Mouse (Mus musculus): ENCODE measurements around the gene Wdr60. TPM values are rescaled to one million over a fixed set of nuclear protein-coding genes. Genes with fewer than 3 reads are reported as not detected.

Wdr60 gene
- polyA plus RNA-seq, 1 experiment from 2014 or later, result 16.0 TPM

DNA sequence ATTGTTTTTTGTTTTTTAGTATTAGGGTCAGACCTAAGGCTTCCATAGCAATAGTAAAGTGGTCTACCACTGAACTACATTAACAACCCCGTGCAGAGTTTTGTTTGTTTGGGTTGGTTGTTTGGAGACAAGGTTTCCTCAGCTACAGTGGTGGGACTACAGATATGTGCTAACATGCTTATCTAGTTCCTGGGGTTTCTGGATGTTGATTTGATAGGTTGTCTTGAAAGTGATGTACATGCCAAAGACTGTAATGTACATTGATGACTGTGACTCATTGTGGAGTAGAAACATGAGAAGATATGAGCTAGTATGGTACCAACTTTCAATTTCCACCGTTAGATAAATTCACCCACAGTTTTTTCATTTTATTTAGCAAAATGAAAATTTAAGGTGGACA is 20.7 kb upstream of the Wdr60 start:
- ATAC-seq (replicated peaks; ENCODE audit: insufficient number of reproducible peaks, low FRiP score, low TSS enrichment, low read depth), result no peak
- Histone ChIP-seq H3K9me3 (replicated peaks; ENCODE audit: control insufficient read depth, low read length) (no peaks in the 10 kb centered on the region), H3K27me3 (ENCODE audit: control insufficient read depth, insufficient read depth, low read length) (no peaks in the 10 kb centered on the region), H3K4me2 (ENCODE audit: low read depth, low read length) (no peak overlapping the region), H3K4me3 (ENCODE audit: low read depth, low read length) (no peak overlapping the region), H3K27ac (replicated peaks; ENCODE audit: low read depth, low read length) (no peak overlapping the region), H3K36me3 (replicated peaks; ENCODE audit: control insufficient read depth, insufficient read depth, low read depth, low read length) (no peaks in the 10 kb centered on the region), H3K9ac (replicated peaks; ENCODE audit: low read length) (no peak overlapping the region), H3K4me1 (ENCODE audit: control insufficient read depth, insufficient read depth, low read length) (no peaks in the 10 kb centered on the region)
- 81% methylated on average over 2 of the region's 2 CpGs for WGBS
- no peak for DNase-seq (ENCODE audit: low spot score)

- ATAC-seq (replicated peaks; ENCODE audit: insufficient number of reproducible peaks, low FRiP score, low TSS enrichment, low read depth) (no peak), DNase-seq (ENCODE audit: low spot score) (no peak)
- Histone ChIP-seq H3K4me2 (ENCODE audit: low read depth, low read length) (no peak overlapping the region), H3K4me1 (ENCODE audit: control insufficient read depth, insufficient read depth, low read length) (no peaks in the 10 kb centered on the region), H3K9me3 (replicated peaks; ENCODE audit: control insufficient read depth, low read length) (no peaks in the 10 kb centered on the region), H3K27me3 (ENCODE audit: control insufficient read depth, insufficient read depth, low read length) (no peaks in the 10 kb centered on the region), H3K36me3 (replicated peaks; ENCODE audit: control insufficient read depth, insufficient read depth, low read depth, low read length) (no peaks in the 10 kb centered on the region), H3K27ac (replicated peaks; ENCODE audit: low read depth, low read length) (no peak overlapping the region), H3K4me3 (ENCODE audit: low read depth, low read length) (no peak overlapping the region), H3K9ac (replicated peaks; ENCODE audit: low read length) (no peak overlapping the region)
- 95% methylated on average over 2 of the region's 2 CpGs for WGBS
Observed at GRCm38 (mm10) chr12:116282856-116283255, 20.0 kb upstream of the Wdr60 start.

GRCm38 (mm10) chr12:116281427-116282281 is 18.8 kb upstream of the Wdr60 start:
- Histone ChIP-seq H3K9me3 (replicated peaks; ENCODE audit: control insufficient read depth, low read length) (no peaks in the 10 kb centered on the region), H3K27ac (replicated peaks; ENCODE audit: low read depth, low read length) (peak overlapping the region; percentile 80), H3K27me3 (ENCODE audit: control insufficient read depth, insufficient read depth, low read length) (no peaks in the 10 kb centered on the region), H3K4me1 (ENCODE audit: control insufficient read depth, insufficient read depth, low read length) (no peaks in the 10 kb centered on the region), H3K4me3 (ENCODE audit: low read depth, low read length) (peak overlapping the region; percentile 87), H3K4me2 (ENCODE audit: low read depth, low read length) (peak overlapping the region; percentile 65), H3K9ac (replicated peaks; ENCODE audit: low read length) (peak overlapping the region; percentile 91), H3K36me3 (replicated peaks; ENCODE audit: control insufficient read depth, insufficient read depth, low read depth, low read length) (no peaks in the 10 kb centered on the region)
- ATAC-seq (replicated peaks; ENCODE audit: insufficient number of reproducible peaks, low FRiP score, low TSS enrichment, low read depth) (no peak; the same call in 1 of the 2 replicates), DNase-seq (ENCODE audit: low spot score) (peak; percentile 3)
- WGBS, result under 1% methylated on average over 53 of the region's 55 CpGs

DNA sequence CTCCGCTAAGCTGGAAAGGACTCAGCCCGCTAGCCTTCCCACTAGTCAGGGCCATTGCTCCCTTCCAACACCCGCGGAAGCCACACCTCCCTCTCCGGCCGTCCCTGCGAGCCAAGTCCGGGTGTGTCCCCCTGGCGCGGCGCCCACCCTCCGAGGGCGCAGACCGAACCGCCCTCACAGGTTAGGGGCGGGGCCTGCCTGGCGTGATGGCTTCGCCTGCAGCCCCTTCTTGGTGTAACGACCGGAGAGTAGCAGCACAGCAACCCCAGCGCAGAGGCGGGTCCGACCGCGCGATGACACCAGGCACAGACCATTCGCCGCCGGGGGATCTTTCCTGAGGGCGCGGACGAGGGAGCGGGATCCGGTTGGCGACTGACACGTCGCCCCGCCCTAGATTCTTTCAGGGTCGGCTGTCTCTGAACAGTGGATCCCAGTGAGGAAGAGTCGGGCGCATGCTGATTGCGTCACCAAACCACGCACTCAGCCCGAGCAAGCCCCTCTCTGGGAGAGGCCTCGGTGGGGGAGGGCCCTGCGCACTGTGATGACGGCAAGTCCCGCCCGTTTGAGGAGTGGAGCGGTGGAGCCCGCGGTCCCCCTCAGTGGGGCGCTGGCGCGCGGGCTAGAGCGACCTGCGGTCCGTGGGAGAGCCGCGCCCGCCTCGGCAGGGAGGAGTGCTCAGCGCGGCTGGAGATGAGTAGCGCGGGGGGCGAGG is 18.0 kb upstream of the Wdr60 start, which contains the start of gene Esyt2:
TSS of gene Esyt2 (plus strand) at position 544 of the 712 bp plus-strand sequence.
- WGBS, result under 1% methylated on average over 68 of the region's 68 CpGs

GRCm38 (mm10) chr12:116280149-116280652 is 17.4 kb upstream of the Wdr60 start:
- Histone ChIP-seq H3K36me3 (replicated peaks; ENCODE audit: control insufficient read depth, insufficient read depth, low read depth, low read length) (no peaks in the 10 kb centered on the region), H3K9ac (replicated peaks; ENCODE audit: low read length) (peak overlapping the region; percentile 83), H3K4me2 (ENCODE audit: low read depth, low read length) (peak overlapping the region; percentile 62), H3K27me3 (ENCODE audit: control insufficient read depth, insufficient read depth, low read length) (no peaks in the 10 kb centered on the region), H3K9me3 (replicated peaks; ENCODE audit: control insufficient read depth, low read length) (no peaks in the 10 kb centered on the region), H3K4me3 (ENCODE audit: low read depth, low read length) (peak overlapping the region; percentile 87), H3K27ac (replicated peaks; ENCODE audit: low read depth, low read length) (peak overlapping the region; percentile 92), H3K4me1 (ENCODE audit: control insufficient read depth, insufficient read depth, low read length) (no peaks in the 10 kb centered on the region)
- ATAC-seq (replicated peaks; ENCODE audit: insufficient number of reproducible peaks, low FRiP score, low TSS enrichment, low read depth) (no peak), DNase-seq (ENCODE audit: low spot score) (no peak)
- 3% methylated on average over 7 of the region's 7 CpGs for WGBS

More for the DNA sequence above, 18.0 kb upstream of the Wdr60 start, which contains the start of gene Esyt2:
- peak within 1 kb of the TSS; percentile 91 for H3K9ac ChIP-seq (replicated peaks; ENCODE audit: low read length)
- H3K4me2 ChIP-seq (ENCODE audit: low read depth, low read length), result peak within 1 kb of the TSS; percentile 65
- no peaks in the 10 kb centered on the region for H3K27me3 ChIP-seq (ENCODE audit: control insufficient read depth, insufficient read depth, low read length)
- DNase-seq (ENCODE audit: low spot score) (peak; percentile 99), ATAC-seq (replicated peaks; ENCODE audit: insufficient number of reproducible peaks, low FRiP score, low TSS enrichment, low read depth) (peak; percentile 99)
- H3K27ac ChIP-seq (replicated peaks; ENCODE audit: low read depth, low read length), result peak within 1 kb of the TSS; percentile 92
- no peaks in the 10 kb centered on the region for H3K9me3 ChIP-seq (replicated peaks; ENCODE audit: control insufficient read depth, low read length)
- H3K36me3 ChIP-seq (replicated peaks; ENCODE audit: control insufficient read depth, insufficient read depth, low read depth, low read length), result no peaks in the 10 kb centered on the region
- H3K4me1 ChIP-seq (ENCODE audit: control insufficient read depth, insufficient read depth, low read length), result no peaks in the 10 kb centered on the region
- peak within 1 kb of the TSS; percentile 87 for H3K4me3 ChIP-seq (ENCODE audit: low read depth, low read length)

GRCm38 (mm10) chr12:116279181-116279580 is 16.4 kb upstream of the Wdr60 start:
- Histone ChIP-seq H3K27me3 (ENCODE audit: control insufficient read depth, insufficient read depth, low read length) (no peaks in the 10 kb centered on the region), H3K4me1 (ENCODE audit: control insufficient read depth, insufficient read depth, low read length) (no peaks in the 10 kb centered on the region), H3K27ac (replicated peaks; ENCODE audit: low read depth, low read length) (no peak overlapping the region), H3K4me3 (ENCODE audit: low read depth, low read length) (no peak overlapping the region), H3K4me2 (ENCODE audit: low read depth, low read length) (no peak overlapping the region), H3K9me3 (replicated peaks; ENCODE audit: control insufficient read depth, low read length) (no peaks in the 10 kb centered on the region), H3K9ac (replicated peaks; ENCODE audit: low read length) (no peak overlapping the region), H3K36me3 (replicated peaks; ENCODE audit: control insufficient read depth, insufficient read depth, low read depth, low read length) (no peaks in the 10 kb centered on the region)
- DNase-seq (ENCODE audit: low spot score) (no peak), ATAC-seq (replicated peaks; ENCODE audit: insufficient number of reproducible peaks, low FRiP score, low TSS enrichment, low read depth) (no peak)
- WGBS, result 83% methylated on average over 2 of the region's 2 CpGs

DNA sequence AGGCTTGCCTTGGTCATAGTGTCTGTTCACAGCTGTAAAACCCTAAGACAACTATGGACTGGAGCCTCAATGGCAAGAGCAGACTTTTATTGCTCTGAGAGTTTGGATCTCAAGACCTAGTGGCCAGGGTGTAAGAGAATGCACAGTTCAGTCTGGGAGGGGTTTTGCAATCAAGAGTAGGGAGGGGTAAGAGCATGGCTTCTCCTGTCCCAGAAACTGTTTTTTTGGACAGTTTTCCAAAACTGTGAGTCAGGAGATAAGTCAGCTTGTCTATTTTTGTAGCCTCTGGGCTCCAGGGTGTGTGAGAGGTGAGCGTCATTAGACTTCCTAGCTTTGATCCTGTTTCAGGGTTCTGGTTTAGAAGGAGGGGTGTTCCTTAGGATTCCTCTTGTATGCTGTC is 15.7 kb upstream of the Wdr60 start:
- Histone ChIP-seq H3K9me3 (replicated peaks; ENCODE audit: control insufficient read depth, low read length) (no peaks in the 10 kb centered on the region), H3K4me1 (ENCODE audit: control insufficient read depth, insufficient read depth, low read length) (no peaks in the 10 kb centered on the region), H3K4me3 (ENCODE audit: low read depth, low read length) (no peak overlapping the region), H3K27me3 (ENCODE audit: control insufficient read depth, insufficient read depth, low read length) (no peaks in the 10 kb centered on the region), H3K27ac (replicated peaks; ENCODE audit: low read depth, low read length) (no peak overlapping the region), H3K9ac (replicated peaks; ENCODE audit: low read length) (no peak overlapping the region), H3K36me3 (replicated peaks; ENCODE audit: control insufficient read depth, insufficient read depth, low read depth, low read length) (no peaks in the 10 kb centered on the region), H3K4me2 (ENCODE audit: low read depth, low read length) (no peak overlapping the region)
- no peak for ATAC-seq (replicated peaks; ENCODE audit: insufficient number of reproducible peaks, low FRiP score, low TSS enrichment, low read depth)
- no peak for DNase-seq (ENCODE audit: low spot score)
- 92% methylated on average over 1 of the region's 1 CpGs for WGBS

DNA sequence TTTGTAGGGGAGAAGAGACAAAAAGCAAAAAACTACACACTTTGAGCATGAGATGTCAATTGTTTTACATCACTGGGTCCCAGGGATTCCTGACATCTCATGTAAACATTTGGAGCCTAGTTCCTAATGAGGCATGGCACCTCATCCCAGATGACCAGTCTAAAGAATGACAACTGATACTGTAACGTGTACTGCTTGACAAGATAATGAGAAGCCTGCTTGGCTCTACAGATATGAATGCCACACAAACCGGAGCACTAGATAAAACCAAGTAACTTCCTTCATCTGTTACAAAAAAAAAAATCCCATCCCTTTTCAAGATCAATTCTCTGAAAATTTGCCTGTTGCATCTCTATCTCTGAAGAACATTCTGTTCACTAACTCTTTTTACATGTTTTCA is 14.1 kb upstream of the Wdr60 start:
- H3K9ac ChIP-seq (replicated peaks; ENCODE audit: low read length), result no peak overlapping the region
- no peaks in the 10 kb centered on the region for H3K9me3 ChIP-seq (replicated peaks; ENCODE audit: control insufficient read depth, low read length)
- no peak overlapping the region for H3K4me2 ChIP-seq (ENCODE audit: low read depth, low read length)
- no peaks in the 10 kb centered on the region for H3K27me3 ChIP-seq (ENCODE audit: control insufficient read depth, insufficient read depth, low read length)
- H3K4me1 ChIP-seq (ENCODE audit: control insufficient read depth, insufficient read depth, low read length), result no peaks in the 10 kb centered on the region
- DNase-seq (ENCODE audit: low spot score) (no peak), ATAC-seq (replicated peaks; ENCODE audit: insufficient number of reproducible peaks, low FRiP score, low TSS enrichment, low read depth) (no peak)
- H3K27ac ChIP-seq (replicated peaks; ENCODE audit: low read depth, low read length), result no peak overlapping the region
- H3K4me3 ChIP-seq (ENCODE audit: low read depth, low read length), result no peak overlapping the region
- WGBS, result 85% methylated on average over 2 of the region's 2 CpGs
- no peaks in the 10 kb centered on the region for H3K36me3 ChIP-seq (replicated peaks; ENCODE audit: control insufficient read depth, insufficient read depth, low read depth, low read length)
